In the genomic region with DNA sequence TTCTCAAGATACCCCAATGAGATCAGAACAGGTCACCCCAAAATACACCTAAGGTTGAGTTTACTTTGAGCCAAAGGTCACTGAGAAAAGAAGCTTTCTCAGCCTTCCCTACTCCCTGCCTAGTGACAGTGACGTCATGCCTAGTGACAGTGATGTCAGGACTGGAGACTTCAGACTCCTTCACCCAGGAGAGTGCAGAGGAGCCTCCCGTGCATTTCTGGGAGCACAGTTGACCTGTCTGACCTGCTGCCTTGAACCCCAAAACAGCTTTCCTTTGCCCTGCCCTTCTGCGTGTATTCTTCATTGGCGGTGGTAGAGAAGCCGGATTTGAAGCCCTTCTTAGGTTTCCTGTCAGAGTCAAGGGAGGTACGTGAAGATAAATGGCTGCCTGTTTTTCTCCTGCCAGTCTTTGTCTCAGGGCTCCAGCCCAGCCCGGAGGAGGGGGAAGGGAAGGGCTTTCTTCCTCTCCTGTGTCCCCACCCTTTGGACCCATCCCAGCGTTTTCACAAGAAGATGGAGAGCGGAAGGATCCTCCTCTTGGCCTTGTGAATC, we compare ENCODE assay signal across 10 mouse cellular contexts. TPM values are rescaled to one million over a fixed set of nuclear protein-coding genes. Genes with fewer than 3 reads are reported as not detected.
DNase-seq lines count a peak whose midpoint lies in the region; ATAC-seq lines count a peak whose summit lies in the region.
"Had no signal": no experiment of that assay in that cellular context is flagged by ENCODE, and none has a peak within 500 bp of the region (broad histone marks: within the 10 kb centered on the region; RNA-seq: fewer than 3 reads in every experiment).

No protein-coding gene starts in this region.

- peak; percentile 76 for DNase-seq in ovary, adult 18-20 months (ENCODE audit: low spot score)
- DNase-seq in ovary, postnatal 10 days (ENCODE audit: low spot score), result no peak
- DNase-seq in gastrocnemius, postnatal 36 days, result peak; percentile 57 to 78
- no peak for DNase-seq in retina, embryonic 14.5 days (ENCODE audit: low spot score)
- DNase-seq in hindbrain, embryonic 11.5 days (ENCODE audit: low spot score), result no peak
- DNase-seq in right cerebral cortex, postnatal 25 days, result no peak

- 48% methylated on average over 9 of the region's 9 CpGs for WGBS in kidney, embryonic 15.5 days
- WGBS in stomach, embryonic 16.5 days, result 52% methylated on average over 9 of the region's 9 CpGs
- 67% methylated on average over 9 of the region's 9 CpGs for WGBS in hindbrain, embryonic 11.5 days

- no peak overlapping the region for H3K4me2 ChIP-seq in kidney, embryonic 15.5 days
- no peak overlapping the region for H3K4me2 ChIP-seq in stomach, embryonic 16.5 days (ENCODE audit: low read depth, low read length)
- H3K4me2 ChIP-seq in hindbrain, embryonic 11.5 days (replicated peaks; ENCODE audit: low read depth, low read length), result no peak overlapping the region
- H3K4me2 ChIP-seq: embryonic facial prominence, embryonic 13.5 days; limb, embryonic 12.5 days had no signal

- no peak overlapping the region for H3K9ac ChIP-seq in kidney, embryonic 15.5 days
- H3K9ac ChIP-seq in stomach, embryonic 16.5 days (ENCODE audit: low read length), result no peak overlapping the region
- H3K9ac ChIP-seq in hindbrain, embryonic 11.5 days (ENCODE audit: low read depth, low read length), result no peak overlapping the region
- H3K9ac ChIP-seq: limb, embryonic 12.5 days had no signal

- no peaks in the 10 kb centered on the region for H3K9me3 ChIP-seq in kidney, embryonic 15.5 days (replicated peaks)
- no peaks in the 10 kb centered on the region for H3K9me3 ChIP-seq in stomach, embryonic 16.5 days (replicated peaks; ENCODE audit: control insufficient read depth, low read length)
- no peaks in the 10 kb centered on the region for H3K9me3 ChIP-seq in hindbrain, embryonic 11.5 days (ENCODE audit: control insufficient read depth, low read length)
- H3K9me3 ChIP-seq: embryonic facial prominence, embryonic 13.5 days; limb, embryonic 12.5 days had no signal

- H3K36me3 ChIP-seq in kidney, embryonic 15.5 days, result peaks cover 3% of the 10 kb centered on the region; the same call in 1 of the 2 replicates
- H3K36me3 ChIP-seq in stomach, embryonic 16.5 days (ENCODE audit: control insufficient read depth, insufficient read depth, low read length), result no peaks in the 10 kb centered on the region
- no peaks in the 10 kb centered on the region for H3K36me3 ChIP-seq in hindbrain, embryonic 11.5 days (ENCODE audit: control insufficient read depth, insufficient read depth, low read length)

- H3K4me3 ChIP-seq in kidney, embryonic 15.5 days (replicated peaks), result no peak overlapping the region
- no peak overlapping the region for H3K4me3 ChIP-seq in stomach, embryonic 16.5 days (replicated peaks; ENCODE audit: low read length)
- no peak overlapping the region for H3K4me3 ChIP-seq in hindbrain, embryonic 11.5 days (ENCODE audit: low read depth, low read length)
- H3K4me3 ChIP-seq: embryonic facial prominence, embryonic 13.5 days; limb, embryonic 12.5 days had no signal

- peak overlapping the region; percentile 62 for H3K27ac ChIP-seq in kidney, embryonic 15.5 days
- H3K27ac ChIP-seq in stomach, embryonic 16.5 days (ENCODE audit: low read length), result peak overlapping the region; percentile 9; the same call in 1 of the 2 replicates
- no peak overlapping the region for H3K27ac ChIP-seq in hindbrain, embryonic 11.5 days (ENCODE audit: low read depth, low read length)
- H3K27ac ChIP-seq: embryonic facial prominence, embryonic 13.5 days; limb, embryonic 12.5 days had no signal

- no peaks in the 10 kb centered on the region for H3K27me3 ChIP-seq in kidney, embryonic 15.5 days
- H3K27me3 ChIP-seq in stomach, embryonic 16.5 days (ENCODE audit: control insufficient read depth, insufficient read depth, low read length), result no peaks in the 10 kb centered on the region
- no peaks in the 10 kb centered on the region for H3K27me3 ChIP-seq in hindbrain, embryonic 11.5 days (ENCODE audit: control insufficient read depth, insufficient read depth, low read length)
- H3K27me3 ChIP-seq: embryonic facial prominence, embryonic 13.5 days; limb, embryonic 12.5 days had no signal

- intact Hi-C loops in gastrocnemius, postnatal 36 days (cut with DNase I), result no loop called here

- peaks cover 37% of the 10 kb centered on the region for H3K4me1 ChIP-seq in kidney, embryonic 15.5 days
- H3K4me1 ChIP-seq in stomach, embryonic 16.5 days (ENCODE audit: control insufficient read depth, insufficient read depth, low read length), result peaks cover 14% of the 10 kb centered on the region
- H3K4me1 ChIP-seq in hindbrain, embryonic 11.5 days (replicated peaks; ENCODE audit: control insufficient read depth, insufficient read depth, low read length), result peaks cover 2% of the 10 kb centered on the region; the same call in 1 of the 2 replicates

- ATAC-seq in kidney, embryonic 15.5 days (replicated peaks; ENCODE audit: low FRiP score), result no peak
- ATAC-seq in stomach, embryonic 16.5 days (ENCODE audit: insufficient read depth, low FRiP score), result no peak
- ATAC-seq in hindbrain, embryonic 11.5 days (ENCODE audit: low FRiP score), result no peak

RNA-seq across cellular contexts. Expression of a gene that starts 3.5 kb away (rescaled TPM):
- 10 to 100 TPM; 21.9 to 28.4 TPM for total RNA-seq in gastrocnemius, postnatal 36 days (2021)
- polyA plus RNA-seq in kidney, embryonic 15.5 days (2015; fragmentation: Nextera tagmentation; extraction: Ambion mirVana), result 31.9 and 34.3 TPM in 2 replicates
- polyA plus RNA-seq in stomach, embryonic 16.5 days (2015; fragmentation: Nextera tagmentation; extraction: Ambion mirVana), result 30.2 and 31.1 TPM in 2 replicates
- 24.6 and 25.2 TPM in 2 replicates for polyA plus RNA-seq in hindbrain, embryonic 11.5 days (2014; fragmentation: Nextera tagmentation; extraction: Ambion mirVana)

RNA-seq across cellular contexts. Expression of a gene that starts 9.2 kb away (rescaled TPM):
- 10 to 100 TPM; 29.0 to 41.6 TPM for total RNA-seq in gastrocnemius, postnatal 36 days (2021)
- polyA plus RNA-seq in kidney, embryonic 15.5 days (2015; fragmentation: Nextera tagmentation; extraction: Ambion mirVana), result 5.8 and 6.1 TPM in 2 replicates
- 7.5 and 9.1 TPM in 2 replicates for polyA plus RNA-seq in stomach, embryonic 16.5 days (2015; fragmentation: Nextera tagmentation; extraction: Ambion mirVana)
- polyA plus RNA-seq in hindbrain, embryonic 11.5 days (2014; fragmentation: Nextera tagmentation; extraction: Ambion mirVana), result 9.8 and 11.2 TPM in 2 replicates

Comparison
In these comparisons a context has a peak if more than half of its experiments do, and no peak if none do; other contexts are left out.
1. DNase-seq: peak in ovary, adult 18-20 months (single experiment) and gastrocnemius, postnatal 36 days (2 of 2); none in ovary, postnatal 10 days (single experiment), retina, embryonic 14.5 days (single experiment), hindbrain, embryonic 11.5 days (single experiment) and right cerebral cortex, postnatal 25 days (single experiment).